Mouse (Mus musculus) embryonic facial prominence, embryonic 11.5 days (tissue): Measurements from ENCODE around the gene Eef2. TPM values are rescaled to one million over a fixed set of nuclear protein-coding genes. Genes with fewer than 3 reads are reported as not detected.
A peak's percentile ranks its signal among the peaks of the same experiment; 100 is the strongest.

Experiments used
- ATAC-seq: fragments of 200-750 bp; cut with Nextera tagmentation; replicated peaks from 2 replicates; pipeline ENCODE4 v1.8.0; 2017; ENCODE audit warnings: low read depth; ENCODE audit not compliant: insufficient number of reproducible peaks, low FRiP score, low TSS enrichment
- DNase-seq: peaks from one replicate; pipeline ENCODE4 v3.0.0-alpha.2; 2015; ENCODE audit warnings: low spot score
- H3K27ac ChIP-seq: fragments of 300-500 bp; sonication (generic); replicated peaks from 2 replicates; pipeline ENCODE4 v1.5.1; 2014; ENCODE audit warnings: mild to moderate bottlenecking, low read depth, low read length, control low read depth
- H3K27me3 ChIP-seq: fragments of 300-500 bp; sonication (generic); 2 replicates; pipeline ENCODE4 v1.6.1; 2014; ENCODE audit warnings: mild to moderate bottlenecking, low read length, moderate library complexity, mixed read lengths; ENCODE audit not compliant: control insufficient read depth, insufficient read depth
- H3K36me3 ChIP-seq: fragments of 300-500 bp; sonication (generic); replicated peaks from 2 replicates; pipeline ENCODE4 v1.6.1; 2014; ENCODE audit warnings: low read depth, mild to moderate bottlenecking, low read length, moderate library complexity, mixed read lengths; ENCODE audit not compliant: control insufficient read depth, insufficient read depth
- H3K4me1 ChIP-seq: fragments of 300-500 bp; sonication (generic); 2 replicates; pipeline ENCODE4 v1.6.1; 2014; ENCODE audit warnings: low read length, mixed read lengths; ENCODE audit not compliant: control insufficient read depth, insufficient read depth
- H3K4me2 ChIP-seq: fragments of 300-500 bp; sonication (generic); 2 replicates; pipeline ENCODE4 v1.6.1; 2014; ENCODE audit warnings: low read depth, mild to moderate bottlenecking, control low read depth, low read length, moderate library complexity
- H3K4me3 ChIP-seq: fragments of 300-500 bp; sonication (generic); 2 replicates; pipeline ENCODE4 v1.5.1; 2014; ENCODE audit warnings: low read depth, low read length, control low read depth
- H3K9ac ChIP-seq: fragments of 300-500 bp; sonication (generic); replicated peaks from 2 replicates; pipeline ENCODE4 v1.6.1; 2014; ENCODE audit warnings: mild to moderate bottlenecking, control low read depth, low read length
- H3K9me3 ChIP-seq: fragments of 300-500 bp; sonication (generic); replicated peaks from 2 replicates; pipeline ENCODE4 v1.6.1; 2016; ENCODE audit warnings: mild to moderate bottlenecking, low read length, inconsistent platforms, mixed read lengths; ENCODE audit not compliant: control insufficient read depth
- WGBS: fragments of 180-500 bp; shearing (Covaris S2); extraction: QIAGEN DNeasy Blood & Tissue Kit; methylation state at CpG from one replicate; pipeline ENCODE4 v1.1.7; 2014; 5-methylcytosine and 5-hydroxymethylcytosine counted together
- polyA plus RNA-seq: library from polyadenylated mRNA; unstranded; fragments of >200 nt; fragmentation: Nextera tagmentation; extraction: Ambion mirVana; gene quantifications from 2 replicates; pipeline ENCODE4 v1.2.1, GENCODE M21; 2014

Eef2 gene
- polyA plus RNA-seq, 1 experiment from 2014 or later: 417 TPM

GRCm38 (mm10) chr10:81192968-81193501, 16.6 kb downstream of the Eef2 start:
- peaks cover 20% of the 10 kb centered on the region for H3K27me3 ChIP-seq
- 2% methylated on average over 19 of the region's 19 CpGs for WGBS
- ATAC-seq: peak; percentile 46

GRCm38 (mm10) chr10:81193991-81194774, 17.8 kb downstream of the Eef2 start:
- H3K4me1 ChIP-seq: peaks cover 6% of the 10 kb centered on the region
- no peak overlapping the region for H3K27ac ChIP-seq
- H3K4me2 ChIP-seq: no peak overlapping the region; the same call in 1 of the 2 replicates
- no peaks in the 10 kb centered on the region for H3K9me3 ChIP-seq
- H3K36me3 ChIP-seq: 0 out of 2 replicates have a peak, but pooled peaks cover 3% of the 10 kb centered on the region
- H3K27me3 ChIP-seq: peaks cover 20% of the 10 kb centered on the region
- DNase-seq (no peak), ATAC-seq (no peak)
- WGBS: 14% methylated on average over 37 of the region's 37 CpGs
- no peak overlapping the region; the same call in 1 of the 2 replicates for H3K9ac ChIP-seq
- no peak overlapping the region for H3K4me3 ChIP-seq

More at GRCm38 (mm10) chr10:81192968-81193501, 16.6 kb downstream of the Eef2 start:
- Histone ChIP-seq H3K9me3 (no peaks in the 10 kb centered on the region), H3K9ac (peak overlapping the region; percentile 86), H3K4me2 (peak overlapping the region; percentile 96), H3K4me3 (peak overlapping the region; percentile 63), H3K4me1 (peaks cover 6% of the 10 kb centered on the region), H3K27ac (peak overlapping the region; percentile 81; the same call in 1 of the 2 replicates), H3K36me3 (0 out of 2 replicates have a peak, but pooled peaks cover 3% of the 10 kb centered on the region)
- no peak for DNase-seq

GRCm38 (mm10) chr10:81195300-81195699, 18.9 kb downstream of the Eef2 start:
- H3K36me3 ChIP-seq: no peaks in the 10 kb centered on the region
- no peak overlapping the region for H3K4me3 ChIP-seq
- H3K9ac ChIP-seq: no peak overlapping the region
- WGBS: 62% methylated on average over 4 of the region's 4 CpGs
- no peak overlapping the region for H3K27ac ChIP-seq
- ATAC-seq (no peak), DNase-seq (no peak)
- no peak overlapping the region for H3K4me2 ChIP-seq
- no peaks in the 10 kb centered on the region for H3K9me3 ChIP-seq
- H3K27me3 ChIP-seq: peaks cover 20% of the 10 kb centered on the region
- peaks cover 6% of the 10 kb centered on the region for H3K4me1 ChIP-seq

GRCm38 (mm10) chr10:81196470-81197065, 20.1 kb downstream of the Eef2 start:
- Histone ChIP-seq H3K4me1 (peaks cover 6% of the 10 kb centered on the region), H3K27ac (no peak overlapping the region), H3K36me3 (no peaks in the 10 kb centered on the region), H3K4me2 (no peak overlapping the region), H3K27me3 (peaks cover 20% of the 10 kb centered on the region), H3K4me3 (no peak overlapping the region), H3K9ac (no peak overlapping the region), H3K9me3 (no peaks in the 10 kb centered on the region)
- no peak for DNase-seq
- ATAC-seq: no peak
- 66% methylated on average over 11 of the region's 11 CpGs for WGBS

GRCm38 (mm10) chr10:81197305-81197704, 20.9 kb downstream of the Eef2 start:
- no peaks in the 10 kb centered on the region for H3K36me3 ChIP-seq
- H3K27me3 ChIP-seq: peaks cover 20% of the 10 kb centered on the region
- no peak overlapping the region for H3K27ac ChIP-seq
- no peaks in the 10 kb centered on the region for H3K9me3 ChIP-seq
- DNase-seq (no peak), ATAC-seq (no peak)
- no peak overlapping the region for H3K4me3 ChIP-seq
- peaks cover 6% of the 10 kb centered on the region for H3K4me1 ChIP-seq
- no peak overlapping the region for H3K9ac ChIP-seq
- no peak overlapping the region for H3K4me2 ChIP-seq
- 52% methylated on average over 6 of the region's 6 CpGs for WGBS

GRCm38 (mm10) chr10:81198230-81198629, 21.8 kb downstream of the Eef2 start:
- H3K27me3 ChIP-seq: peaks cover 20% of the 10 kb centered on the region
- H3K9ac ChIP-seq: no peak overlapping the region
- 4% methylated on average over 9 of the region's 9 CpGs for WGBS

GRCm38 (mm10) chr10:81198990-81199389, 22.6 kb downstream of the Eef2 start:
- H3K36me3 ChIP-seq: no peaks in the 10 kb centered on the region
- DNase-seq: no peak
- no peak overlapping the region for H3K4me3 ChIP-seq
- no peak overlapping the region for H3K27ac ChIP-seq
- H3K27me3 ChIP-seq: peaks cover 18% of the 10 kb centered on the region
- ATAC-seq: no peak
- H3K9ac ChIP-seq: no peak overlapping the region
- no peaks in the 10 kb centered on the region for H3K9me3 ChIP-seq
- WGBS: 79% methylated on average over 6 of the region's 6 CpGs
- no peak overlapping the region for H3K4me2 ChIP-seq
- peaks cover 5% of the 10 kb centered on the region; the same call in 1 of the 2 replicates for H3K4me1 ChIP-seq

More at GRCm38 (mm10) chr10:81198230-81198629, 21.8 kb downstream of the Eef2 start:
- ATAC-seq (no peak), DNase-seq (peak; percentile 87)
- Histone ChIP-seq H3K27ac (no peak overlapping the region), H3K4me3 (no peak overlapping the region), H3K4me2 (no peak overlapping the region), H3K36me3 (no peaks in the 10 kb centered on the region), H3K9me3 (no peaks in the 10 kb centered on the region), H3K4me1 (peaks cover 6% of the 10 kb centered on the region; the same call in 1 of the 2 replicates)

- 88% methylated on average over 13 of the region's 13 CpGs for WGBS
- H3K9ac ChIP-seq: no peak overlapping the region
- ATAC-seq: no peak
- no peaks in the 10 kb centered on the region for H3K36me3 ChIP-seq
- H3K4me2 ChIP-seq: no peak overlapping the region
- no peak overlapping the region for H3K27ac ChIP-seq
- peaks cover 9% of the 10 kb centered on the region for H3K27me3 ChIP-seq
- H3K4me3 ChIP-seq: no peak overlapping the region
- H3K9me3 ChIP-seq: no peaks in the 10 kb centered on the region
- H3K4me1 ChIP-seq: no peaks in the 10 kb centered on the region
- no peak for DNase-seq
Observed at GRCm38 (mm10) chr10:81200141-81200540, 23.7 kb downstream of the Eef2 start.
